Mouse (Mus musculus) thymus, adult 18-20 months (tissue): ENCODE results near the gene Serac1.
A peak's percentile ranks its signal among the peaks of the same experiment; 100 is the strongest.
"Not testable (repeated sequence)": the region's sequence is repeated elsewhere in the genome, so short reads cannot be mapped to it uniquely, and the experiment has no call there.

Source experiments
- DNase-seq, 2 experiments: peaks; one replicate each; pipeline ENCODE4 v3.0.0; 2022; ENCODE audit warnings: mixed read lengths in 2 of 2

The Serac1 gene

DNA sequence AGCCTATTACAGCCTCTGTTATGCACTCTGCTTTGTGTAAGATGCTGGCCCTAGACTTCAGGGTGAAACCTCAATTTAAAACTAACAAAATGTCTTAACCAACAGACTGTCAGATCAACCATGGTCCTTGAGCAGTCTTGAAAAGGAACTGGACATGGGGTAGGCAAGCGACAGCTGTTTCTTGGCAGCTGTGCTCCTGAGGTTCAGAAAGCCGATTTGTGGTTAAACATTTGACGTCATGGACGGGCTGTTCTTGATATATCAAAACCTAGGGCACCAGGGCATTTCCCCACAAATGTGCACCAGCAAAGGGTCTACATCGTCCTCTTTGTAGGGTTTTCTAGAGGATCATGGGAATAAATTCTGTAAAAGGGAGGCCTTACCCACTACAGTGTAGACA lies 16.0 kb downstream of the Serac1 start:
- no peak for DNase-seq

DNA sequence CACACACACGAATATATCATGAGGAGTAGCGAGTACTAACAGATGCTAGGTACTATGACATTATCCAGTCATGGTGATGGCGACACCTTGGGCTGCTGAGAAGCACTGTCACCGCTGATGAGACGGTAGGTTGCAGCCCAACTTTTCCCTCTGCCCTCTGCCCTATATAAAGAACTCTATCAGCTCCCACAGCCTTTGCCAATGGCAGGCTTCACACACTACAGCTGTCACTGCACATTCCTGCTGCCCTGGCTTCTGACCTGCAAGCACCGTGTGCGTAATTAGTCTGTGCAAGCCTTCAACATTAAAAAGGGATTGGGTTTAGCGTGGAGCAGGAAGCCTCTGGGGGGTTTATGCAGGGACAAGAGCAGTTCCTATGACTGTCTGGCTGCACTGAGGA lies 16.7 kb downstream of the Serac1 start:
- no peak for DNase-seq

DNA sequence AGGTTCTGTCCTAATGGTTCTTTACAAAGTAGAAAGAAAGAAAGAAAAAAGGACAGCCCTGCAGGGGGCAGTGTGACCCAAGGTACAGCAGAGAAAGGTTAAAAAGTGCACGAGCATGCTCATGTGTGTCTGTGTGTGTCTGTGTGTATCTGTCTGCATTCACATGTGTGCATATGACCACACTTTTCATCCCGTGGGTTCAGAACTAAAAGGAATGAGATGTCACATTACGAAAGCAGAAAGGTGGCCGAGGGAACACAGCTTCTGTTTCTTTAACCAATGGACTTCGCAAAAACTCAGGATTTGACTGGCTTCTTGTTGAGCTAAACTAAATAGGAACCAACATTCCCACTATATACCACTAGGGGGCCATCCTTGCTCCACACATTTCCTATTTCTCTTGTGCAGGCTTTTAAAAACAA lies 24.6 kb downstream of the Serac1 start:
- DNase-seq = peak; percentile 16 to 23

DNA sequence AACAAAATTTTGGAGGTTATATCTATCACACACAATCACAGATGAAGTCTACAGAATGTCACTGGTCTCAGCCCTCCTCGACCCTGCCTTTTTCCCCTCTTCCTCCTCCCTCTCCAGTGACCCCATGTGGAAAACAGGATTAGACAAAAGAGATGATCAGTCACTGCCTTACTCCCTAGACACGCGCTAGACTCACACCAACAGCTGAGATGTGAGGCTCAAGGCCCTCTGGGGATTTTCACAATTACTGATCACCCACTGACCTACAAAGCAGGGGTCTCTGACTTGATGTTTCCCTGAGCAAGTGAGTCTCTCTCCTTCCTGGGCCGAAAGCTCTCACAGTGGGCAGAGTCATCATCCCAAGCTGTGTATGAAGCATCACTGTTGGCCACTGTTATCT lies 26.7 kb downstream of the Serac1 start:
- no peak for DNase-seq

DNA sequence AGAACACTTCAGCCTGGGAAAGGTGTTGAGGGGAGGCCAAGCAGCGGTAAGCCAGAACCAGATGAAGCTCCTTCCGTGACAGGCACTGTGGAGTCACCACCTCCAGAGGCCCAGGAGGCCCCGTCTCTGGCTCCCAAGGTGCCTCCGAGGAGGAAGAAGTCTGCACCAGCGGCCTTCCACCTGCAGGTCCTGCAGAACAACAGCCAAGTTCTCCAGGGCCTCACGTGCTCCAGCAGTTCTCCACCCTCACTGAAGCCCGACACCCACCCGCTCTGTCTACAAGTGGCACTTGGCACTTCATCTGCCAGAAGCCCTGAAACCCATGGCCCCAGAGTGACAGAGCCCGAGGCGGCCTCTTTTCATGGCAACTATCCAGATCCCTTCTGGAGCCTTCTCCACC lies 42.0 kb downstream of the Serac1 start:
- DNase-seq = no peak

DNA sequence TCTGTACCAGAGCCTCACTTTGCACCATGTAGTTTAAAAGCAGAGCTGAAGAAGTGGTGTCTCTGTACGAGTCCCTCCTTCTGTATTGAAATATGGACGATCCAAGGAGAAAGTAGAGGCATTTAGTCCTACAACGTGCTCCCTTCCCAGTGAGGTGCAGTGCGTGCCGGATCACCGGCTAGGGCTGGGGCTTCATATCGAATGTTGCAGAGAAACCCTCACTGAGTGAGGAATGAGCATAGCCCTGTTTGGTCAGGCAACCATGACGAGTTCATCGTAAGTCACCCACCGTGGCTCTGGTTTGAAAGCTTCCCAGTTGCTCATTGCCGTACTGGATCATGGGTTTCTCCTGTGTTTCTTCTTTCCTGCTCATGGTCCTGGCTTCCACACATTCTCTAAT lies 42.7 kb downstream of the Serac1 start:
- no peak for DNase-seq

DNA sequence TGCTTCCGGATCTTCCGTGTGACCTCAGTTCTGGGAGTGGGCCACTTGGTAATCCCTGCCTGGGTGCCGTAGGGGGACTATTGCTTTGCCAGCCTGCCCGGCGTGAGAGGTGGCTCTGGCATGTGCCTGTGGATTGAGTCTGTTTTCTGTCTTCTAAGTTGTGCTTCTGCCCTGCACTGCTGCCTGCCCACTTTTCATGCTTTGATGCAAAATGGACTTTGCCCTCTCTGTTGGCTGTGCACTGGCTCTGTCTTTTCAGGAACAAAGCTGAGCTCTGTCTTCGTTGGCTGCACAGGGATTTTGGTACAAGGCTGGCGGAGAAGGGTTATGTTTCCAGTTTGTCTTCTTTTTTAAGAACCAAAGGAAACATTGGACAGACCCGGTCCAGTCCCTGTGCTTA lies 43.1 kb downstream of the Serac1 start:
- no peak for DNase-seq

DNA sequence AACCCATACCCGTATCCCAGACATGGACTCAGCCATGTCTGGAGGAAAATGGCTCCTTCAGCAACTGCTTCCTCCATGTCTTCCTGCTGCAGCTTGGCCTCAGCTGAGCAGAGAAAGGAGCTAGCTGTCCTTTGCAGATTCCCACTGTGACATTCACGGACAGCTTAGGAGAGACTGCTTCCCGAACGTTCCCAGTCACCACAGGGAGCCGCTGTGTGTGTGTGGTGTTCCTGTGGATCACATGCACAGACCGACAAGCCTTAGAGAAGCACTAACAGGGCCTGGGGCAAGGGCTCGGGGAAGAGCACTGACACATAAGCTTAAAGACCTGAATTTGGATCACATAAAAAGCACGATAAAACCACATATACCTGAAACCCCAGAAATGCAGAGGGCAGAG lies 43.9 kb downstream of the Serac1 start:
- DNase-seq = no peak

DNA sequence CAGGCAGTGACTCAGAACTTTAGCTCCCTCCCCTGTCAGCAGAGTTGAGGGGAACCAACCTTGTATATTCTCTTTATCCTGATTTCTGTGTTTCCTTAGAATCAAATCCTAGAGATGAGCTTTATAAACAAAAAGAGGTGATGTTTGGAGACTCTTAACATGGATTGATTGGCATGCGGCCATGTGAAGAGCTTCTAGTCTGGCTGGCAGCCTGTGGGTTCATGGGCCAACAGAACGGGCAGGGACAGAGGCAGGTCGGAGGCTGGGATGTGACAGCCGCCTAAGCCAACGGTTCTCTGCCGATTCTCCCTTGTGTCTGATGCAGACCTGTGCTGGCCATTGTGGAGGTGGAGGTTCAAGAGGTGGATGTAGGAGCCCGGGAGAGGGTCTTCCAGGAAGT lies 53.7 kb downstream of the Serac1 start:
- no peak for DNase-seq

DNA sequence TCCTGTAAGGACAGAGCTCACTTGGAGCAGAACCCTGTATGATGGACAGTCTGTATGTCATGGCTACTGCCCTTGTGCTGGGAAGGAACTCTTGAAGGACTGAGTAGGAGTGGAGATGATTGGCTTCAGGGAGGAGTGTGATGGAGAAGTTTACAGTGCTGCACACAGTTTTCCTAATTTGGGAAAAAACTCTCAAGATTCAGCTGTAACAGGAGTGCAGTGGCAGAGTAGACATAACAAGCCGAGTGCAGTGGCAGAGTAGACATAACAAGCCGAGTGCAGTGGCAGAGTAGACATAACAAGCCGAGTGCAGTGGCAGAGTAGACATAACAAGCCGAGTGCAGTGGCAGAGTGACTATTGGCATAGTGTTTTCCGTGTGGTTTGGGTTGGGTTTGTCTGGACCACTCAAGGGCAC lies 58.2 kb downstream of the Serac1 start:
- not testable (repeated sequence) for DNase-seq

DNA sequence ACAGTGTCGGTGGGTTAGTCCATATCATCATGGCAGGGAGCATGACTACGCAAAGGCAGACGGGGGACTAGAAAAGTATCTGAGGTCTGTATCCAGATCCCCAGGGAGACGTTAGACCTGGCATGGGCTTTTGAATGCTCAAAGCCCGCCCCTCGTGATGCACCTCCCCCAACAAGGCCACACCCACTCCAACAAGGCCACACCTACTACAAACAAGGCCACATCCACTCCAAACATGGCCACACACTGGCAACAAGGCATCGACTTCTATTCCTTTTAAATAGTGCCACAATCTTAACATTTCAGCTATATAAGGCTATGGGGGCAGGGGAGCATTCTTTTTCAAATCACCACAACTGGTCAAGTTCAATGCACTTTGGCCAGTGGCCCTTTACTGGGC lies 58.9 kb downstream of the Serac1 start:
- DNase-seq = no peak

DNA sequence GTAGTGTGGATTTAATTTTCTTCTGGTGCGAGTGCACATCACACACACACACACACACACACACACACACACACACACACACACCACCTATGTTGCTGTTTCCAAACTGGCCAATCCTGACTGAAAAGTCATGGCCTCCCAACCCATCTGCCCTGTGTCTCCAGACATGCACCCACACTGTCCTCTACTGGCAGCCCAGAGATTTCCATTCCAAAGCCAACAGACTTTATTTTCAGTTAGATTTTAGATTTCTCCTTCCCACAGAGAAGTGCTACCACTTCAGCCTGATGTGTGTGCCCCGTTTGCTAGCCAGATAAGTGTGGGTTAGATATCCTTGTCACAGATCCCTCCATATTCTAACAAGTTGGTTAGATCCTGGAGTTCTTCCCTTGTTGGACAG lies 59.8 kb downstream of the Serac1 start:
- no peak for DNase-seq

DNA sequence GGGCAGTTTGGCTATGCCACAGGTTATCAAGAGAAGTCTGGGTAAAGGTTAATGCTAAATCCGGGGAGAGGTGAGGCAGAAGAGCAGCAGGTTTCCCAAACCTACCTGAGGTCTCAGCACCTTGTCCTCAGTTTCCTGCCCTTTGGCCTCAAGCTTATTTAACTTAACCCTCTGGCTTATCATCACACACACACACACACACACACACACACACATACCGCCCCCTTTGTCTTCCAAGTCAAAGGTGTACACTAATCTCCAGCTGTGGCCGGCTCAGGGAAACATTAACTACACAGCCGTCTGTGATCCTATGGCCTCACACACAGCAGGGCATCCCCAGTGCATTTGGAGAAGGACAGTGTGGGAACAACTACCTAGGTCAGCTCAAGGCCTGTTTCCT lies 61.2 kb downstream of the Serac1 start:
- no peak for DNase-seq

DNA sequence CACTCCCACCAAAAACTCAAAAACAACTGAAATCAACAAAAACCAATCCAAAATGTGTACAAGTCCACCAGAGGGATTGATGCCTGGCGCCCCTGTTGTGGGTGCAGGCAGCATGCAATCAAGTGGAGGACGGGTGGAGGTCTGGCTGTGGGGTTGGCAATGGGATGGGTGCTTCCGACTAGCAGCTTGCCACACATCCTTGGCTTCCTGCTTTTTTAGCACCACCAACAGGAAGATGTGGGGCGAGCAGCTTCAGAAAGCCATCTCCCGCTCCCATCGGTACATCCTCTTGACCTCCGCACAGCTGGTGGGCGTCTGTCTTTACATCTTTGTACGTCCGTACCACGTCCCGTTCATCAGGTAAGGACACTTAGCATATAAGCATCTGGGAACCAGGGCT lies 62.3 kb downstream of the Serac1 start:
- DNase-seq = no peak

DNA sequence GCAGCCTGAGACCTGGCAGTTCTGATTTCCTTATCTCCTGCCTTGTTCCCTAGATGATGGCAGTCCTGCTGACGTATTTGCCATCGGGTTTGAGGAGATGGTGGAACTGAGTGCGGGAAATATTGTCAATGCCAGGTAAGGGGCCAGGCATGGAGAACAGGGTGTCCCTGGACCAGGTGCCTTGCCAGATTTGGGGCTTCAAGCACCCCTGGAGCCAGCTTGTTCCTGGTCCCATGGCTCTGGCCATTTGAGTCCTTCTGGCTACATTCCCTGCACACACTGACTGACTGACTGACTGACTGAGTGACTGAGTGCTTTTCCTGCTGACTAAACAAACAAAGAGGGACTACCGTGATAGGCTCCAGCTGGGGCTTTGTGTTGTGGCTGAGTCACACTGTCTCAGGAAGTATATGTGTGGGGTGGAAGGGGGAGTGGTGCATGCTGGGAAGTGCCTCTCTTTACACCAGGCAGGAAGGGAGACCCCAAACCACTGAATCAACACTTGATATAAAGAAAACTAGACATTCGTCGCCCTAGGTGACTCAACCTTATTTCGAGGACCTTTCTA lies 63.2 kb downstream of the Serac1 start:
- DNase-seq = peak; percentile 70 to 83

DNA sequence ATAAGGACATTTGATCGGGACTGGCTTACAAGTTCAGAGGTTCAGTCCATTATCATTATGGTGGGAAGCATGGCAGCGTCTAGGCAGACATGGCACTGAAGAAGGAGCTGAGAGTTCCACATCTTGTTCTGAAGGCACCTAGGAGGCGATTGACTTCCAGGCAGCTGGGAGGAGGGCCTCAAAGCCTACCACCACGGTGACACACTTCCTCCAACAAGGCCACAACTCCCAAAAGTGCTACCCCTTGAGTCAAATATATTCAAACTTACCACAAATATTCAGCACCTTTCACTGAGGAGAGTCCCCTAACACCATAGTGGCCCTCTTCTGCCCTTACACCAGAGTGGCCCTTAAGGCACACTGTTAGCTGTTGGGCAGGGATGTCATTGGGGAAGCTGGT lies 64.6 kb downstream of the Serac1 start:
- DNase-seq = no peak

DNA sequence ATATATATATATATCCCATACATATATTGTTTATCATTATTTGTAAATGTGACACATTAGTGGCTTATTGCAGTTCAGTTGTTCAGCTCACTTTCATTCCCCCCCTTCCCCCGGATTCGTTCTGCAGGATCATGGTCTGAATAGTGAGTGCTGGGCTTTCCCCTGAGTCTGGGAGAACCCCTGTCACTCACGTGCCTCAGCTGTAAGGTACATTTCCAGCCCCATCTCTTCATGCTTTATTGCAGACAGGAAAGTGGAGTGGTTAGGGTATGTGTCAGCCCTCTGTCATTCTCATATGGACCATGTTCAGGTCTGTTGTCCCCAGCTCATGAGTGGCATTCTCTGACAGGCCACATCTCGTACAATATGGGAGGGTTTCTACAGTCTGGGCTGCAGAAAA lies 66.5 kb downstream of the Serac1 start:
- DNase-seq = no peak

DNA sequence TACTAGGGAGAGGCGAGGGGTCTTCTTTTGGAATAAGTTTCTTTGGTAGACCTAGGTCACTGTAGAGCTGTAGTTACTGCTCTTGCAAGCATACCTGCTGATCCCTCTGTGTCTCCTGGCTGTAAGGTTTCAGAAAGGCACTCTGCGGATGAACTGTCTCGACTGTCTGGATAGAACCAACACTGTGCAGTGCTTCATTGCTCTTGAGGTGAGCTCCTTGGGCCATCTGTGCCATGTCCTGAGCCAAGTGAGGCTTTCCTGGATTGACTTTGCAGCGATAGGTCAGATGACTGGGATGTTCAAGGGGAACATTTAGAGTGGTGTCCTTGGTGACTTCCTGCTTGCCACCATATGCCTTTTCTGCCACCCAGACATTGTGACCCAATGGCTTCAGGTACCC lies 69.9 kb downstream of the Serac1 start:
- no peak for DNase-seq

DNA sequence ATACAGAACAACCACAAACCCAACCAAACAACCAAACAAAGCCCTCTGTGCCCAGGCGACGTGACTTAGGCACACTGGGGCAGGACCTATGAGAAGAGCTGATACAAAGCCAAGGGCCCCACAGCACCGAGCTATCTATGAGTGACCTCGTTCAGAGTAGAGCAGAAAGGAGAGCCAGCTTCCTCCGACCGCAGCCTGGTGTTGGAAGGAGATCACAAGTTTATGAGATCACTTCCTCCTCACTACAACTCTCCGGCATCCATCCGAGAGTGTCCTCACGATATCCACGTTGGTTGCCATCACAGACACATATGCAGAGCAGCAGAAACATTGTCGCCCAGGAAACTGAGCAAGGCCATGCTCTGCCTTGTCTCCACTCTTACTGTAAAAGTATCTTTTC lies 71.0 kb downstream of the Serac1 start:
- no peak for DNase-seq

DNA sequence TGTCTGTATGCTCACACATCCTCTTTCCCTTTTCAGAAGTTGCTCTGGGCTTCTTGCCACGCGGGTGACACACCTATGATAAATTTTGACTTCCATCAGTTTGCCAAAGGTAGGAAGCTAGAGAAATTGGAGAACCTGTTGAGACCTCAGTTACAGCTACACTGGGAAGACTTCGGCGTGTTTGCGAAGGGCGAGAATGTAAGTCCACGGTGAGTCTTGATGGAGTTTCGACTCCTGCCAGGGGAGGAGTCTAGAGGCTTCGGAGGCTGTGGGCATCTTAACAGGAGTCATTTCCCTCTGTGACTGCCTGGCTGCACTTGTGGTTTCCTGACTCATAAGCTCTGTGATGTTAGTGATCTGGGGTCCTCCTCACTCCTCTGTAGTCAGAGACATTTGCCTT lies 71.6 kb downstream of the Serac1 start:
- DNase-seq = no peak

DNA sequence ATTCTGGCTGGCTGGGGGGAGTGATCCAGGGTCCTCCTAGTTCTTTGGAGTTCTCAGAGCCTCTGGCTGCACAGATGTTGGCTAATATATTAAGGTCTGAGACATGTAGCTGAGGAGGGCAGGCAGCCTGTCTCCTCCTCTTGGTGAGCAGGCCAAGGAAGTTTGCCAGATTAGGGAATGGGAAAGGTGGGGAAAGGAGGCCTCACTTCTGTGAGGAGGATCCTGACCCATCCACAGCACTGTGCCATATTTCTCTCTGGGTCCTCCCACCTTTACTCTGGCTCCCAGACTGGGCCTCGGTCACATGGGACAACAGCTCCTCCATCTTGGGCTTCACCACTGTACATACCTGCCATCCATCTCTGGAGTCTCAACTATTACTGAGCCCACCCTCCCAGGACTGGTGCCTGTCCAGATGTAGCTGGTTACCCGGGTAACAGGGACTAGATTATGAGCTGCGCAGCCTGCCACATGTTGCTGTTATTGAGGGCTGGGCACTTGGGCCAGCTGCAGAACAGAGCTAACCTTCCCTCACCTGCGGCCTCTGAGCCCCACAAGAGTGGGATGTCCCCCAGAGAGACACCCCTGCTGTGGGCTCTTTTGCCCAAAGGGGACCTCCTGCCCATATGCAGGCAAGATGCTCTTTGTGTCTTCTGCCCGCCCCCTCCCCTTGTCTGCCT lies 72.3 kb downstream of the Serac1 start:
- no peak for DNase-seq

DNA sequence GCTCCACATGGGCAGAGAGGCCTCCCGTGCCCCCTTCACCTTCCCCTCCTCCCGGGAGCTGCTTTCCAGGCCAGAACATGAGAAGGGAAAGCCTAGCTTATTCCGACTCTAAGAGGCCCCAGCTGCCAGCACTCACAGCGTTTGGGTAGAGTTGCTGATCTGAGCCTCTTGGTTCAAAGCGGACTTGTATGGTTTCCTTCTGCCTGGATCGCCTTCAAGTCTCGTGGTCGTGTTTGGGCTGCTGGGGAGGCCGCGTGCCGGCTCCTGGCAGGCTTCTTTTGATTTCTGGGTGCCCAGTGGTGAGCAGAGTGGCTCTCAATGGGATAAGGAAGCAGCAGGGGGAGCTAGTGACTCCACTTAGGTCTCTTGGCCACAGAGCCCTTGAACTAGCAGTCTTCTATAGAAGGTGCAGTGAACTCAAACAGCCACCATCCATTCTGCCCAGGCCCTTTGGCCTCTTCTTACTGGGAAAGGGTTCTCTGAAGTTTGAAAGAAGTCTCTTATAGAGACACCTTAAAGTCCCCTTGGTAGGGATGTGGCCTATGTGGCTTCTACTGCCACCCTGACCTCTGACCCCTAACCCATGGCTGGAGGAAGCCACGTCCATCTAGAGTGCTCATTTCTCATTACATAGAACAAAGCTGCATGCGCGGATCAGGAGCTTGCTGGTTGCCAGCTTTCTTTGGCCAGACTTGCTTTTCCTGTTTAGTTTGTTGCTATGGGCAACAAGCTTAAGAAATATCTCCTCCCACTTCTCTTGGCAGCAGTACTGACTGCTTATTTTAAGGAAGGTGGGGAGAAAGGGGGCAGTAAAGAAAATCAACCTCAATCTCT lies 73.7 kb downstream of the Serac1 start:
- DNase-seq = peak; percentile 21

DNA sequence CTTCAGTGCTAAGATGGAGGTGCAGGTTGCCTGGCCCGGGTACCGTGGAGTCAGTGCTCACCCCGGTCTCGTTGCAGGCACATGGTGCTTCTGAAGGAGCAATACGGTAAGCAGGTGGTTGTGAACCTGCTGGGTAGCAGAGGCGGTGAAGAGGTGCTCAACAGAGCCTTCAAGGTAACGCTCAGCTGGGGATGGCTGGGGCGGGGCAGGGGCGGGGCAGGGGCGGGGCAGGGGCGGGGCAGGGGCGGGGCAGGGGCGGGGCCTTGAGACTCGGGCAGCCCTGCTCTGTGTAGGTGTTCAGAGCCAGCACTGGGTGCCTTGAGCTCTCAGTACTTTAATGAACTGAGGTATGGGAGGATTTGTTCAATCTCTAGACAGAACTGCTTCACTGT lies 74.3 kb downstream of the Serac1 start:
- DNase-seq = no peak

DNA sequence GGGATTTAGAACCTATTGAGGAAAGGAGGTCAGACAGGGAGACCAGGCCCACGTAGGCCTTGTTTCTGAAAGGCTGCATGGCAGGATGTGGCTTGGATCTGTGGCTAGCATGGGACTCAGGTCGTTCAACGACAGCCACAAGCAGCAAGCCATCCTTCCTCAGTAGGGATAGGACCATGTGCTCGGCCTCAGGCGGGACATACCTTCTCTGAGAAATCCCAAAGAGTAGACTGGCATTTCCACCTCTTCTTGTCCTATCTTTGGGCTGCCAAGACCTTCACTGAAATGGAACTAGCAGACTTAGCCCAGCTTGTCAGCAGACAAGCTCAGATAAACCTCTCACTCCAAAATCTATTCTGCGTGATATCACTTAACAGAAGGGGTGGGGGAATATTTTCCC lies 75.9 kb downstream of the Serac1 start:
- no peak for DNase-seq
